Mouse (Mus musculus) hindbrain, embryonic 15.5 days (tissue): ENCODE measurements around the gene 5430419D17Rik. TPM values are rescaled to one million over a fixed set of nuclear protein-coding genes. Genes with fewer than 3 reads are reported as not detected.

ENCODE experiments used
- ATAC-seq: fragments of 200-750 bp; cut with Nextera tagmentation; 2 replicates; pipeline ENCODE4 v1.8.0; 2017; ENCODE audit warnings: low read depth, moderate number of reproducible peaks, moderate TSS enrichment; ENCODE audit not compliant: low FRiP score
- H3K27ac ChIP-seq: fragments of 300-500 bp; sonication (generic); replicated peaks from 2 replicates; pipeline ENCODE4 v1.5.1; 2015; ENCODE audit warnings: mild to moderate bottlenecking, inconsistent platforms
- H3K27me3 ChIP-seq: fragments of 300-500 bp; sonication (generic); 2 replicates; pipeline ENCODE4 v1.6.1; 2015; ENCODE audit warnings: control low read depth, inconsistent platforms
- H3K36me3 ChIP-seq: fragments of 300-500 bp; sonication (generic); 2 replicates; pipeline ENCODE4 v1.6.1; 2015; ENCODE audit warnings: control low read depth, inconsistent platforms
- H3K4me1 ChIP-seq: fragments of 300-500 bp; sonication (generic); replicated peaks from 2 replicates; pipeline ENCODE4 v1.6.1; 2015; ENCODE audit warnings: control low read depth, inconsistent platforms
- H3K4me2 ChIP-seq: fragments of 300-500 bp; sonication (generic); 2 replicates; pipeline ENCODE4 v1.6.1; 2015; ENCODE audit warnings: moderate library complexity, mild to moderate bottlenecking, inconsistent platforms
- H3K4me3 ChIP-seq: fragments of 300-500 bp; sonication (generic); 2 replicates; pipeline ENCODE4 v1.5.1; 2015; ENCODE audit warnings: mild to moderate bottlenecking, inconsistent platforms
- H3K9ac ChIP-seq: fragments of 300-500 bp; sonication (generic); 2 replicates; pipeline ENCODE4 v1.6.1; 2015; ENCODE audit warnings: inconsistent platforms
- H3K9me3 ChIP-seq: fragments of 300-500 bp; sonication (generic); 2 replicates; pipeline ENCODE4 v1.6.1; 2016; ENCODE audit warnings: control low read depth, inconsistent platforms
- WGBS: fragments of 180-500 bp; shearing (Covaris S2); methylation state at CpG from one replicate; pipeline ENCODE4 v1.1.7; 2015; 5-methylcytosine and 5-hydroxymethylcytosine counted together
- polyA plus RNA-seq: library from polyadenylated mRNA; unstranded; fragments of >200 nt; fragmentation: Nextera tagmentation; extraction: Ambion mirVana; gene quantifications from 2 replicates; pipeline ENCODE4 v1.2.1, GENCODE M21; 2015

Gene 5430419D17Rik
- polyA plus RNA-seq, 1 experiment from 2014 or later: not detected

DNA sequence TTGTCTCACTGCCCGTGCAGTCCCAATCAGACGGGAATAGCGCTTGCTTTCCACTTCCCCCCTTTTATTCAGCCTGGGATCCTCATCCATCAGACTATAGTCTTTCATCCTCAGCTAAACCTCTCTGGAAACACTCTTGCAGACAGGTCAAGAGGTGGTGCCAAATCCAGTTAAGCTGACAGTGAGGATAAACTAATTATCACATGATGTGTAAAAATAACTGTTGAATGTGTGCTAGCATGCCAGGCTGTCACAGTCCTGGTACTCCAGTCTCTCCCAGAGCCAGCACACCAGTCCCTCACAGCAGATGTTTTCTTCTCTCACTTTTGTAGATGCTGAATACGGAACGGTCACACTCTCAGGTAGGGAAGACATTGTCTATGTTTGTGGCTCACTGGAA lies 48.9 kb downstream of the 5430419D17Rik start:
- Histone ChIP-seq H3K4me3 (no peak overlapping the region), H3K9me3 (no peaks in the 10 kb centered on the region), H3K9ac (no peak overlapping the region), H3K27ac (no peak overlapping the region), H3K36me3 (no peaks in the 10 kb centered on the region), H3K27me3 (no peaks in the 10 kb centered on the region), H3K4me2 (no peak overlapping the region), H3K4me1 (no peaks in the 10 kb centered on the region)
- WGBS: 85% methylated on average over 5 of the region's 5 CpGs
- no peak for ATAC-seq

DNA sequence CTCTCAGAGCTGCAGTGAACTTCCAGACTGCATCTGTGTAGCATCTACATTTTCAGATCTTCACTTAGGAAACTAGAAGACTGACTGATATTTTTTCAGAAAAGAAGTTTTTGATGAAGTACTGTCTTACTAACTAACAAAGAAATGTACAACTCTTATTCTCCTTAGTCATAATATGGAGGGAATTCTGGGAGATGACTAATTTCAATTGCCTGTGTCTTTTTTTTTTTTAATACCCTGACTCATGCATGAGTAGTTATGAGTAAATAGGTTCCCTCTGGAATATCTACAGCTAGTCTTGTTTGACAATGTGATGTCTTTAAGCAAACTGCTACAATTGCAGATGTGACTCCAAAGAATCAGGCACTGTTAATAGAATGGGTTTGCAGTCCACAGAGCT lies 61.9 kb downstream of the 5430419D17Rik start:
- H3K4me1 ChIP-seq: no peaks in the 10 kb centered on the region
- no peak overlapping the region for H3K27ac ChIP-seq
- no peaks in the 10 kb centered on the region for H3K27me3 ChIP-seq
- H3K36me3 ChIP-seq: no peaks in the 10 kb centered on the region
- no peak for ATAC-seq
- H3K9ac ChIP-seq: no peak overlapping the region
- no peak overlapping the region for H3K4me3 ChIP-seq
- no peak overlapping the region for H3K4me2 ChIP-seq
- no peaks in the 10 kb centered on the region for H3K9me3 ChIP-seq

DNA sequence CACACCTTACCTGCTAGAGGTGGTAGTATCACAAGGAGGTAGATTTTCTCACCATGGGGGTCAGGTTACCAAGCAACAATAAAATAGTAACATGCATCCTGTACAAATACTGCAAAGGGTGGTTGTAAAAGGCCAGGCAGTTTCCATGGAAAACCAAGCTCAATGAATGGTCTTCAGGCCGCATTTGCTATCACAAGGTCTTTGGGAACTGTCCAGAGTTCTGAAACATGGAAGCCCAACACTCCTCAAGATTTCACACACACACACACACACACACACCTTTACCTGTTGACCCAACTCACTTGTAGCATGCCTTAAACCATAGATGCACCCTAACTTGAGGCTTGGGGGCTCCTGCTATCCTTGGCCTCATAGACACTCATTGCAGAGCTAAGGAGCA lies 70.8 kb downstream of the 5430419D17Rik start:
- no peak overlapping the region for H3K27ac ChIP-seq
- no peaks in the 10 kb centered on the region for H3K36me3 ChIP-seq
- no peak overlapping the region for H3K9ac ChIP-seq
- H3K4me3 ChIP-seq: no peak overlapping the region
- H3K27me3 ChIP-seq: no peaks in the 10 kb centered on the region
- H3K4me2 ChIP-seq: no peak overlapping the region
- no peaks in the 10 kb centered on the region for H3K9me3 ChIP-seq
- 22% methylated on average over 1 of the region's 1 CpGs for WGBS
- no peak for ATAC-seq
- no peaks in the 10 kb centered on the region for H3K4me1 ChIP-seq

DNA sequence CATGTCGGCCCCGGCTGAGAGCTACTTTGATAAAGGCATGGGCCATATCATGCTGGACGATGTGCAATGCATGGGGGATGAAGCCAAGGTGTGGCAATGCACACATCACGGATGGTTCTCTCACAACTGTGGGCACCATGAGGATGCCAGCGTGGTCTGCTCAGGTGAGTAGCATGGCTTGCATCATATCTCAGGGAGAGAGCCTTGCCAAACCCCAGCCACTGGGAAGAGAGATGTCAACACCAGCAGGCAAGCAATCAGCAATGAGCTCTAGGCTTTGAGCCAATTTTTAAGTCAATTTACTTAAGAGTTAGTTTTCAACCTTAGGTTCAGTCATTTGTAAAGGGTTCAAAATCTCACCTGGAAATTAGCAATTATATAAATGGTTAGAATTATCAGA lies 82.6 kb downstream of the 5430419D17Rik start:
- no peaks in the 10 kb centered on the region for H3K36me3 ChIP-seq
- no peak overlapping the region for H3K4me2 ChIP-seq
- H3K27me3 ChIP-seq: no peaks in the 10 kb centered on the region
- H3K4me1 ChIP-seq: no peaks in the 10 kb centered on the region
- no peak overlapping the region for H3K27ac ChIP-seq
- no peak overlapping the region for H3K9ac ChIP-seq
- no peak overlapping the region for H3K4me3 ChIP-seq
- H3K9me3 ChIP-seq: no peaks in the 10 kb centered on the region
- no peak for ATAC-seq
- 85% methylated on average over 5 of the region's 5 CpGs for WGBS

DNA sequence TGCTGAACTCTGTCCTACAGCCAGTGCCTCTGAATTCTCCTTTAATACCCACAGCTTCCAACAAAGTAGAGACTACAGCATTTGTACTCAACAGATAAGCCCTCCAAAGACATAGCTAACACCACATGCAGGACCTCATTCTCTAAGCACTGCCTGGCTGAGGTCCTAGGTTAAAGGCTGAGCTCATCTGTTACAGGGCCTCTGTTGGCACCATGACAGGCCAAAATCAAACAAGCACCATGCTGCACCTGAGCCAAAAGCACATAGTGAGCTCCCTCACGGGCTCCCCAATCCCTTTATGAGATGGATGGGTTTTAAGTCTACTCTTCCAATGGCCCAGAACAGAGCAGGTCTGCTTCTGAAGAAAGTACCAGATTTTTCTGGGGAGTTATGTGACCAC lies 83.1 kb downstream of the 5430419D17Rik start:
- no peak overlapping the region for H3K9ac ChIP-seq
- H3K27me3 ChIP-seq: no peaks in the 10 kb centered on the region
- no peaks in the 10 kb centered on the region for H3K9me3 ChIP-seq
- no peaks in the 10 kb centered on the region for H3K36me3 ChIP-seq
- H3K4me3 ChIP-seq: no peak overlapping the region
- H3K4me1 ChIP-seq: no peaks in the 10 kb centered on the region
- H3K27ac ChIP-seq: no peak overlapping the region
- no peak for ATAC-seq
- H3K4me2 ChIP-seq: no peak overlapping the region
- 75% methylated on average over 1 of the region's 1 CpGs for WGBS

DNA sequence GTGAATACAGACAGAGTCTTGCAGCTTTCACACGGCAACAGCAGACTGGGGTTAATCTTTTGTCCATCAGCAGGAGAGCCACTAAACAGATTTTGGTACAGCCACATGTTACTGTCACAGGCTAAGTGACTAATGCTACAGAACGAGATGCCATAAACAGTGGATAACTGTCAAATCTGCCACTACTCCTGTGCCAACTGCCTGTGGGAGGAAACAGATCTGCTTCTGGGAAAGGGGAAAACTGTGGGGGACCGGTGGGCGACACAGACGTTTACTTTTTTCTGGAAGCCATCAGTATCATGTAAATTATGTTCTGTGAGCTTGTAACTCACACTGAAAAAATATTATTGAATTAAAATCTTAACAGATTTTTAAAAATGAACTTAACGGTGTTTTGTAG lies 86.7 kb downstream of the 5430419D17Rik start:
- H3K36me3 ChIP-seq: no peaks in the 10 kb centered on the region
- H3K4me3 ChIP-seq: no peak overlapping the region
- H3K9ac ChIP-seq: no peak overlapping the region

DNA sequence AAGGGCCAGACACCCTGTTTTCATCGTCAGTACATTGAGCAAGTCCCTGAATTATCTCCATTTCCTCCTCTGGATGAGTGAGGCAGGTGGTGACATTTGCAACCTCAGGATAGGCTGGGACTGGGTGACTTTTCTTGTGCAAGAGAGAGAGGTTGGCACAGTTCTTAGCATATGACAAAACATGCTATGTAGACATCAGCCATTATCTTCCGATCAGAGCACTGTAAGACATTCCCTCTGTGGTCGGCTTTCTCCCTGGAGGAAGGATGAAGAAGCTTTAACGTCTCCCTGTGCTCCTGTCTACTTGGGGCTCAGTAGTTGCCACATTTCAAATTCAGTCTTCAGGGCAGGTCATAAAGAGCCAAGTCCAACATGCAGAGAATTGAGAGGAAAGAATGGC lies 90.0 kb downstream of the 5430419D17Rik start:
- H3K27ac ChIP-seq: no peak overlapping the region
- no peaks in the 10 kb centered on the region for H3K36me3 ChIP-seq
- no peak overlapping the region for H3K9ac ChIP-seq
- no peak overlapping the region for H3K4me3 ChIP-seq
- 87% methylated on average over 4 of the region's 4 CpGs for WGBS
- no peaks in the 10 kb centered on the region for H3K4me1 ChIP-seq
- no peak for ATAC-seq
- no peaks in the 10 kb centered on the region for H3K27me3 ChIP-seq
- H3K4me2 ChIP-seq: no peak overlapping the region
- no peaks in the 10 kb centered on the region for H3K9me3 ChIP-seq

More for the DNA sequence above, 86.7 kb downstream of the 5430419D17Rik start:
- WGBS: 61% methylated on average over 6 of the region's 6 CpGs
- Histone ChIP-seq H3K4me2 (no peak overlapping the region), H3K4me1 (no peaks in the 10 kb centered on the region), H3K27me3 (no peaks in the 10 kb centered on the region), H3K27ac (no peak overlapping the region), H3K9me3 (no peaks in the 10 kb centered on the region)
- ATAC-seq: no peak

DNA sequence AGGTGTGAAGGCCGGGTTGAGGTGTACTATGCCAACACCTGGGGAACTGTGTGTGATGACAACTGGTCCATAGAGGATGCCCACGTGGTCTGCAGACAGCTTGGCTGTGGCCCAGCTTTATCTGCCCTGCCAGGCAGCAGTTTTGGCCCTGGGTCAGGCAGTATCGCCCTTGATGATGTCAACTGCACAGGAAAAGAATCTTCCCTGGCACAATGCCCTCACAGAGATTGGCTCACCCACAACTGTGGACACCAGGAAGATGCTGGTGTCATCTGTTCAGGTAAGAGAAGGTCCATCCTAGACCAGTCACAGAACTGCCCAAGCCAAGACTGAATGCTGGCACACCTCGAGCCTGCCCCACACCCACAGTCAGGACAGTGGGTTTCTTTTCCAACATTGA lies 91.6 kb downstream of the 5430419D17Rik start:
- ATAC-seq: no peak
- H3K4me3 ChIP-seq: no peak overlapping the region
- H3K36me3 ChIP-seq: no peaks in the 10 kb centered on the region
- no peaks in the 10 kb centered on the region for H3K4me1 ChIP-seq
- H3K9ac ChIP-seq: no peak overlapping the region
- no peak overlapping the region for H3K27ac ChIP-seq
- 69% methylated on average over 4 of the region's 4 CpGs for WGBS
- H3K27me3 ChIP-seq: no peaks in the 10 kb centered on the region
- H3K9me3 ChIP-seq: no peaks in the 10 kb centered on the region
- no peak overlapping the region for H3K4me2 ChIP-seq

DNA sequence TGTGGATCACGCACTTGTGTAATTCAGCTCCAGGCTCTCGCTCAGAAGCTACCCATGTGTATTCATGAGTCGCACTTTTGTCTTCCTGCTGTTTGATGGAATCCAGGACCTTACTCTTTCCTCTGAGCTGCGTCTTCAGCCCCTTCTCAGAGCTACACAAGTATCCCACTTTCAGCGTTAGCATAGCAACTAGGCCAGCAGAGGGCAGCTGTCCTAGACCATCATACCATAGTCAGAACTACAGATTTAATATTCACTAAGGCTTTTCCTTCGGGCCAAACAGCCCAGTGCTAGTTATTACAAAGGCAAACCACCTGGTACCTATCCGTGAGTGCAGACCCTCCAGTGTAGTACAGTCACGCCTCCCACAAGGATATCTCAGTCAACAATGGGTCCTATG lies 122.9 kb downstream of the 5430419D17Rik start:
- no peak overlapping the region for H3K4me2 ChIP-seq
- no peak overlapping the region for H3K9ac ChIP-seq
- no peaks in the 10 kb centered on the region for H3K4me1 ChIP-seq
- H3K36me3 ChIP-seq: no peaks in the 10 kb centered on the region
- no peak for ATAC-seq
- WGBS: 79% methylated on average over 8 of the region's 8 CpGs
- H3K4me3 ChIP-seq: no peak overlapping the region
- no peak overlapping the region for H3K27ac ChIP-seq
- no peaks in the 10 kb centered on the region for H3K27me3 ChIP-seq
- H3K9me3 ChIP-seq: no peaks in the 10 kb centered on the region

DNA sequence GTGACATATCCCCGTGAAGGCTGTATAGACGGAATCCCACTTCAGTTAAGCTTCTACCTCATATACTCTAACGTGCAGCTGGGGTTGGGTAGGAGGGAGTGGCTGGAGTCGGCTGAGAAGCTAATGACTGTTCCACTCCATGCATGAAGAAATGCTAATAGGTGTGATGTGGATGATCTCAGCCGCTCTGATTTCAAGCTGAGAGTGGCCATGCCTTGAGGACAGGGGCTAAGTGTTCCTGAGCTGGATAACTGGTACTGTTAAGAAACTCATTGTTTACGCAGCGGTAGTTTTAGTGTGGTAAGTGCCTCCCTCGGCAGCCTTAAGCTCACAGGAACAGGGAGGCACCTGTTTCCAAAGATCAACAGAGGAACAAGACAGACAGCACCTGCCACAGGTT lies 129.1 kb downstream of the 5430419D17Rik start:
- no peak overlapping the region for H3K9ac ChIP-seq
- H3K36me3 ChIP-seq: no peaks in the 10 kb centered on the region
- H3K27ac ChIP-seq: no peak overlapping the region
- H3K4me1 ChIP-seq: no peaks in the 10 kb centered on the region
- 82% methylated on average over 8 of the region's 8 CpGs for WGBS
- no peak for ATAC-seq
- H3K27me3 ChIP-seq: no peaks in the 10 kb centered on the region
- no peak overlapping the region for H3K4me3 ChIP-seq
- H3K9me3 ChIP-seq: no peaks in the 10 kb centered on the region
- no peak overlapping the region for H3K4me2 ChIP-seq

DNA sequence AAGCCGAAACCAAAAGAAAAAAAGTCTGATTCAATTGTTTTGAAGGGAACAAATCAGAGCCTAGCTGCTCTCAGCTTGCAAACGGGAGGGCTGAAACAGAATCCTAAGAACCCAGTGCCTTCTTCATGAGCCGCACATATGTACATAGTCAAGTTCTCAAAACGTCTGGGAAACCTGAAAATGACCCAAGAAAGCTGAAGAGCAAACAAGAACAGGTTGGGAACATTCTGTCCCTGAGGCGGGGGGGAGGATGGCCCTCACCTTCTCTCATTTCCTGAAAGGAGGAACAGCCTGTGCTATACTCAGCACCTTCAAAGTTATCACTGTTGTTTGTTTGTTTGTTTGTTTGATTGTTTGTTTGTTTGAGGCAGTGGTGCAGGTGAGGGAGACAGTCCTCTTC lies 132.5 kb downstream of the 5430419D17Rik start:
- Histone ChIP-seq H3K36me3 (no peaks in the 10 kb centered on the region), H3K4me3 (no peak overlapping the region), H3K4me1 (no peaks in the 10 kb centered on the region), H3K27ac (no peak overlapping the region), H3K9me3 (no peaks in the 10 kb centered on the region), H3K9ac (no peak overlapping the region), H3K27me3 (no peaks in the 10 kb centered on the region), H3K4me2 (no peak overlapping the region)
- 85% methylated on average over 5 of the region's 5 CpGs for WGBS
- no peak for ATAC-seq

DNA sequence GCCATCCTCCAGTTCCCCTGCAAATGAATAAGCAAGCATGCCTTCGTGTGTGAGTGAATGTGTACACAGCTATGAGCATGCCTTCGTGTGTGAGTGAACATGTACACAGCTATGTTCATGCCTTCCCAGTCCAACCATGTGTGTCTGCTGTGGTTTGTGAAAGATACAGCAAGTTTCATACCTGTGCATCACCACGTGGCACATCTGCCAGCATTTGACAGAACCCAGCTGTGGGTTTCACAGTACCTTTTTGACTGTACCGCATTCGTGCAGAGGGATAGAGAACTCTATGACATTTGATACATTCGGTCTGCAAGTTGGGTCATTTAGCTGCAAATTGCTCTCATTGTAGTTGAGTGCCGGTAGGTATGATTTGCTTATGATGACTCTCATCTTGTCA lies 140.3 kb downstream of the 5430419D17Rik start:
- Histone ChIP-seq H3K27me3 (no peaks in the 10 kb centered on the region), H3K4me3 (no peak overlapping the region), H3K9ac (no peak overlapping the region), H3K4me2 (no peak overlapping the region), H3K27ac (no peak overlapping the region), H3K4me1 (no peaks in the 10 kb centered on the region), H3K36me3 (no peaks in the 10 kb centered on the region), H3K9me3 (no peaks in the 10 kb centered on the region)
- no peak for ATAC-seq
- WGBS: 86% methylated on average over 7 of the region's 7 CpGs

DNA sequence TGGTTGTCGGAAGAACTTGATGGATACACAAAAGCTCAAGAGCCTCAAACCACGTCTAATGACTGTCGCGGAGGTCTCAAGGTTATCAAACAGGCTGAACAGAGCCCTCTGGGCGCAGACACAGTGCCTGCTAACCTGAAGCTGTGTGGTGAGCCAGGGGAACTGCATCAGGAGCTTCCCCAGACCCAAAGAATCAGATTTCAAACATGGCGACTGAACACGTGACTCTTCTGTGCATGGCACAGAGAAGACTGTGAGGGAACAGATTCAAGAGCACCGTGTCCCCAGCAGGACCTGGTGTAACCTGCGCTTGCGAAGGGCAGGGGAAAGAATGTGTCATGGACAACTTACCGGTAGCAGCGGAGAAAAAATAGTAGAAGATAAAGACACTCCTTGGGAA lies 143.4 kb downstream of the 5430419D17Rik start:
- WGBS: 79% methylated on average over 12 of the region's 12 CpGs
- Histone ChIP-seq H3K9me3 (no peaks in the 10 kb centered on the region), H3K9ac (no peak overlapping the region), H3K4me3 (no peak overlapping the region), H3K27ac (no peak overlapping the region), H3K27me3 (no peaks in the 10 kb centered on the region), H3K4me1 (no peaks in the 10 kb centered on the region), H3K4me2 (no peak overlapping the region), H3K36me3 (no peaks in the 10 kb centered on the region)
- ATAC-seq: no peak
